Mouse (Mus musculus) megakaryocyte, embryonic 14.5 days (primary cell): ENCODE results near the gene Slc35b2. TPM values are rescaled to one million over a fixed set of nuclear protein-coding genes. Genes with fewer than 3 reads are reported as not detected.
A peak's percentile ranks its signal among the peaks of the same experiment; 100 is the strongest.

Experiments used
- H3K27me3 ChIP-seq: replicated peaks from 2 replicates; pipeline ENCODE3; 2012; ENCODE audit warnings: inconsistent platforms
- H3K36me3 ChIP-seq: replicated peaks from 2 replicates; pipeline ENCODE3; 2012; ENCODE audit warnings: low read length, inconsistent platforms, mixed read lengths
- H3K4me1 ChIP-seq: 2 replicates; pipeline ENCODE4 v1.6.1; 2012; ENCODE audit warnings: inconsistent platforms
- H3K4me3 ChIP-seq: replicated peaks from 2 replicates; pipeline ENCODE3; 2012; ENCODE audit warnings: moderate library complexity, mild to moderate bottlenecking, inconsistent platforms
- H3K9me3 ChIP-seq: 2 replicates; pipeline ENCODE4 v1.6.1; 2012; ENCODE audit warnings: inconsistent platforms
- FLI1 ChIP-seq: IDR thresholded peaks from 2 replicates; pipeline ENCODE4 v1.6.1; 2012; ENCODE audit warnings: low read length, inconsistent platforms, mixed read lengths
- GATA1 ChIP-seq: IDR thresholded peaks from 3 replicates; pipeline ENCODE4 v1.6.1; 2012; ENCODE audit warnings: mixed read lengths, low read length, inconsistent platforms, borderline replicate concordance
- polyA plus RNA-seq: library from polyadenylated mRNA; stranded (reverse); fragments of >175 nt; gene quantifications from 2 replicates; pipeline ENCODE4 v1.2.3, GENCODE M21; 2012; ENCODE audit warnings: low replicate concordance; ENCODE audit not compliant: insufficient read depth

Gene Slc35b2
- polyA plus RNA-seq, 1 experiment, result 30.6 TPM

DNA sequence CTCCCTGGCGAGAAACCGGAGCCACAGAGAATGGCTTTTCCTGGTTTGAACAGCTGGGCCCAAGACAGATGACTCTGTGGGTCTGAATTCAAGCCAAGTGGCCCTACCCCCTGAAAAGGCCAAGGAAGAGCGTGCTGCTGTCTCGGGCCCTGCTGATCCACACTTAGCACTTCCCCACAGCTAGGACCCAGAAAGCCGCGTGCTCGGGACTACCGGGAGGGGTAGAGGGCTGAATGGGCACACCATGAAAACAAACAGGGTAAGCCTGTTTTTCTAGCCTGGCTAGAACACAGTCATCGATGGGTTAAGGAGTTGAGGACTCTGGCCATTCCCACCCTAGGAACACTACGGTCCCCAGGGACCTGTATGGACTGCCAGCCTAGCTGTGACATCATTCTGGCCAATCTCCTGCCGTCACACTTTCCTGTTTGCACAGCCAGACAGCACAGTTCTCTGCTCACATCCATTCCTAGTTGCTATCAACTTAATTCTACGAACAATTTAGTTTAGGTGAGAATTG is 17.3 kb downstream of the Slc35b2 start:
- TF ChIP-seq FLI1, result no peak
- no peak for TF ChIP-seq GATA1
- Histone ChIP-seq H3K9me3 (no peaks in the 10 kb centered on the region), H3K4me1 (peaks cover 35% of the 10 kb centered on the region), H3K27me3 (peaks cover 15% of the 10 kb centered on the region), H3K36me3 (peaks cover 2% of the 10 kb centered on the region), H3K4me3 (no peak overlapping the region)

GRCm38 (mm10) chr17:45581567-45581983 is 17.9 kb downstream of the Slc35b2 start:
- Histone ChIP-seq H3K27me3 (peaks cover 19% of the 10 kb centered on the region), H3K4me1 (peaks cover 37% of the 10 kb centered on the region), H3K9me3 (peaks cover 5% of the 10 kb centered on the region), H3K4me3 (no peak overlapping the region), H3K36me3 (peaks cover 8% of the 10 kb centered on the region)
- no peak for TF ChIP-seq FLI1
- no peak for TF ChIP-seq GATA1

GRCm38 (mm10) chr17:45582188-45582587 is 18.5 kb downstream of the Slc35b2 start:
- peaks cover 14% of the 10 kb centered on the region for H3K36me3 ChIP-seq
- peaks cover 19% of the 10 kb centered on the region for H3K27me3 ChIP-seq
- peaks cover 11% of the 10 kb centered on the region for H3K9me3 ChIP-seq
- TF ChIP-seq GATA1 (no peak), FLI1 (no peak)
- H3K4me3 ChIP-seq, result no peak overlapping the region
- peaks cover 37% of the 10 kb centered on the region for H3K4me1 ChIP-seq

DNA sequence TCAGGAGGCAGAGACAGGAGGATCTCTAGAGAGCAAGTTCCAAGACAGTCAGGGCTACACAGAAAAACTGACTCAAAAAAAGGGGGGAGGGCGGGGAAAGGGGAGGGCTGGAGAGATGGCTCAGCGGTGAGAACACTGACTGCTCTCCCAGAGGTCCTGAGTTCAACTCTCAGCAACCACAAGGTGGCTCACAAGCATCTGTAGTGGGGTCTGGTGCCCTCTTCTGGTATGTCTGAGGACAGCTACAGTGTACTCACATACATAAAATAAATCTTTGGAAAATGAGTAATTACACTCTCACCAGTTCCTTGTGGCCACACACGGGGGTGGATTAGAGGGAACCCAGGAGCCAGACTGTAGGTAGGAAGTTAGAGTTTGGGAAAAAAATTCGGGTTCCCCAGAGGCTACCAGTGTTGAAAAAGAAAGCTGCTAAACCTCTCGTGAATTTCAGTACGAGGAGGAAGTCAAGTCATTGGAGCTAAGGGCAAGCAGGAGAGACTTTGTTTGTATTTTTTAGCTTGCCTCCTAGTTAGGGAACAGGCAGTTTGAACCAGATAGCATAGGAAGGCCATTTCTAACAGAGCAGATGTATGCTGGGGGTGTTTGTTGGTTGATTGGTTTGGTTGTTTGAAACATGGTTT is 19.2 kb downstream of the Slc35b2 start:
- no peak for TF ChIP-seq FLI1
- TF ChIP-seq GATA1, result no peak
- peaks cover 37% of the 10 kb centered on the region for H3K4me1 ChIP-seq
- H3K27me3 ChIP-seq, result peaks cover 19% of the 10 kb centered on the region
- peaks cover 15% of the 10 kb centered on the region for H3K36me3 ChIP-seq
- no peak overlapping the region for H3K4me3 ChIP-seq
- peaks cover 11% of the 10 kb centered on the region for H3K9me3 ChIP-seq

- Histone ChIP-seq H3K4me1 (peaks cover 37% of the 10 kb centered on the region), H3K9me3 (peaks cover 11% of the 10 kb centered on the region), H3K4me3 (peak overlapping the region; percentile 19), H3K36me3 (peaks cover 24% of the 10 kb centered on the region), H3K27me3 (peaks cover 31% of the 10 kb centered on the region)
- TF ChIP-seq FLI1, result no peak
- TF ChIP-seq GATA1, result no peak
These were observed 20.6 kb downstream of the Slc35b2 start for GRCm38 (mm10) chr17:45584096-45584896.

DNA sequence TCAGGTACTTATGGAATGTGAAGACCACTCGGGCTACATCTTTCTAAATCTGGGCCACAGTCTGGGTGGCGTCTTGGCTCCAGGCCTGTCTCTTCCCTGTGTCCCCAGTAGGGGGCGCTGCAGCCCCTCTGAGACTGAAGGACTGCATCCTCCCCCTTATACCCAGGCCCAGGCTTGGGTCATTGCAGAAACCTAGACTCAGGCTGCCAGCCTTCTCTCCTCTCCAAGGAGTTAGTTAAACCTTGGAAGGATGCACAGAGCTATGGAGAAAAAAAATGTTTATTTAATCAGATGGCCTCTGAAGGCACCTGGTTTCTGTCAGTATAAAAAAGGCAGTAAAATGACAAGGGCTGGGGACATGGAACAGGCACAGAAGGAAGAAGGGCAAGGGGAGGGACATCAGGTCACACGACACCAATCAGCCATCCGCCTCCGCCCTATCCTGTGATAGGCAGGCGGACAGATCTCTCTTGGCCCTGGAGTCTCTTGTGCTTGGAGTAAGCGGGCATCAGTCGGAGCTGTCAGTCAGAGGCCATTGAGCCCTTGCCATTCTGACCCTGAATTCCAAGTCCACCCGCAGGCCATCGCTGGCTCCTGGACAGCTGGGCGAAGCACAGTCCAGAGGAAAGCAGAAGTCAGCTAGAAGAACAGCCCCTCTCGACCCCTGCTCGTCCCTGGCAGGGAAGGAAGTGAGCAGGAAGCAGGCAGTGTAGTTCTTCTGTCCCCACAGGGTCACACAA is 21.4 kb downstream of the Slc35b2 start:
- Histone ChIP-seq H3K4me3 (peak overlapping the region; percentile 53), H3K36me3 (peaks cover 31% of the 10 kb centered on the region), H3K9me3 (peaks cover 11% of the 10 kb centered on the region), H3K4me1 (peaks cover 37% of the 10 kb centered on the region), H3K27me3 (peaks cover 39% of the 10 kb centered on the region)
- TF ChIP-seq FLI1, result no peak
- TF ChIP-seq GATA1, result no peak

- peaks cover 36% of the 10 kb centered on the region for H3K4me1 ChIP-seq
These were observed 22.2 kb downstream of the Slc35b2 start for GRCm38 (mm10) chr17:45585725-45586448.

DNA sequence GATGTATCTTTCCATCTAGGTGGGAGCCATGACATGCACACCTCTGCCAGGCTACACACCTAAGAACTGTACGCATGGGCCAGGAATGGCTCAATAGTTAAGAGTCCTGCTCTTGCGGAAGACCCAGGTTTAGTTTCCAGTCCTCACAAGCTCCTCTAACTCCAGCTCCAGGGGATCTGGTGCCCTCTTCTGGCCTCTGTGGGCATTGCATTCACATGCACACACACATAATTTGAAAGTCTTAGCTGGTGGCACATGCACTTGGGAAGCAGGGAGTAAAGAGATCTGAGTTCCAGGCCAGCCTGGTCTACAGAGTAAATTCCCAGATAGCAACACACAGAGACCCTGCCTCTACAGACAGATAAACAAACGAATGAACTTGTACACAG is 22.8 kb downstream of the Slc35b2 start:
- TF ChIP-seq FLI1, result no peak
- no peak for TF ChIP-seq GATA1
- H3K9me3 ChIP-seq, result peaks cover 11% of the 10 kb centered on the region
- H3K4me1 ChIP-seq, result peaks cover 36% of the 10 kb centered on the region
- no peak overlapping the region for H3K4me3 ChIP-seq
- peaks cover 31% of the 10 kb centered on the region for H3K36me3 ChIP-seq
- peaks cover 51% of the 10 kb centered on the region for H3K27me3 ChIP-seq

More at GRCm38 (mm10) chr17:45585725-45586448, 22.2 kb downstream of the Slc35b2 start:
- TF ChIP-seq GATA1 (no peak), FLI1 (no peak)
- no peak overlapping the region for H3K4me3 ChIP-seq
- peaks cover 31% of the 10 kb centered on the region for H3K36me3 ChIP-seq
- peaks cover 11% of the 10 kb centered on the region for H3K9me3 ChIP-seq
- H3K27me3 ChIP-seq, result peaks cover 45% of the 10 kb centered on the region

- no peak for TF ChIP-seq FLI1
- TF ChIP-seq GATA1, result no peak
- Histone ChIP-seq H3K27me3 (peaks cover 67% of the 10 kb centered on the region), H3K9me3 (peaks cover 11% of the 10 kb centered on the region), H3K4me1 (peaks cover 48% of the 10 kb centered on the region), H3K4me3 (no peak overlapping the region), H3K36me3 (peaks cover 31% of the 10 kb centered on the region)
These were observed 24.7 kb downstream of the Slc35b2 start for GRCm38 (mm10) chr17:45588370-45588769.
